Mouse (Mus musculus) CH12.LX (cell line): ENCODE results near the gene Actl6b. TPM values are rescaled to one million over a fixed set of nuclear protein-coding genes. Genes with fewer than 3 reads are reported as not detected.

Experiments
- DNase-seq: peaks from one replicate; pipeline ENCODE4 v3.0.0-alpha.2; 2013; ENCODE audit errors: extremely low read depth
- H3K27ac ChIP-seq: 2 replicates; pipeline ENCODE4 v1.5.1; 2012; ENCODE audit warnings: low read depth, mild to moderate bottlenecking, control low read depth, moderate library complexity; ENCODE audit not compliant: insufficient read depth
- H3K27me3 ChIP-seq: replicated peaks from 2 replicates; pipeline ENCODE3; 2012; ENCODE audit warnings: inconsistent platforms
- H3K36me3 ChIP-seq, 2 experiments: replicated peaks in 1 of 2; 2 replicates each; pipeline versions ENCODE3 to v1.6.1; 2012; ENCODE audit warnings: inconsistent platforms in 1 of 2, low read length in 1 of 2, mild to moderate bottlenecking in 1 of 2, mixed read lengths in 1 of 2, moderate library complexity in 1 of 2; ENCODE audit not compliant: control insufficient read depth in 1 of 2, insufficient read depth in 1 of 2
- H3K4me1 ChIP-seq, 2 experiments: 2 replicates each; pipeline ENCODE4 v1.6.1; 2012; ENCODE audit warnings: inconsistent platforms in 1 of 2, moderate library complexity in 1 of 2; ENCODE audit not compliant: insufficient read depth in 2 of 2, control insufficient read depth in 1 of 2
- H3K4me2 ChIP-seq: 2 replicates; pipeline ENCODE4 v1.6.1; 2012; ENCODE audit warnings: low read depth, mild to moderate bottlenecking, control low read depth; ENCODE audit not compliant: poor library complexity, insufficient read depth, severe bottlenecking
- H3K4me3 ChIP-seq, 3 experiments: fragments of 150-350 bp in 1 of 3; sonication (generic) in 1 of 3; replicated peaks in 1 of 3; 2 replicates each; pipeline versions ENCODE3 to v1.5.1; 2011 to 2012; ENCODE audit warnings: low read depth in 2 of 3, low read length in 2 of 3, mild to moderate bottlenecking in 2 of 3, moderate library complexity in 2 of 3, control low read depth in 1 of 3, improper control_type of control experiment in 1 of 3, inconsistent platforms in 1 of 3, mixed read lengths in 1 of 3; ENCODE audit not compliant: poor library complexity in 1 of 3
- H3K79me2 ChIP-seq: replicated peaks from 2 replicates; pipeline ENCODE4 v1.6.1; 2012; ENCODE audit warnings: mild to moderate bottlenecking, moderate library complexity; ENCODE audit not compliant: control insufficient read depth, poor library complexity, insufficient read depth, severe bottlenecking; ENCODE audit errors: extremely low read depth
- H3K9ac ChIP-seq: 2 replicates; pipeline ENCODE4 v1.6.1; 2012; ENCODE audit warnings: low read depth, mild to moderate bottlenecking, control low read depth, moderate library complexity; ENCODE audit not compliant: insufficient read depth
- H3K9me3 ChIP-seq: replicated peaks from 2 replicates; pipeline ENCODE3; 2012; ENCODE audit warnings: low read length, inconsistent platforms, mixed read lengths
- CHD1 ChIP-seq: IDR thresholded peaks from 2 replicates; pipeline ENCODE4 v1.6.1; 2012; ENCODE audit warnings: low read depth, low read length, improper control_type of control experiment, inconsistent platforms
- CTCF ChIP-seq, 2 experiments: IDR thresholded peaks in 1 of 2; conservative IDR thresholded peaks in 1 of 2; 2 replicates each; pipeline ENCODE4 v1.5.1; 2011 to 2012; ENCODE audit warnings: low read depth in 2 of 2, low read length in 2 of 2, improper control_type of control experiment in 1 of 2, inconsistent platforms in 1 of 2, mild to moderate bottlenecking in 1 of 2, moderate library complexity in 1 of 2
- ELF1 ChIP-seq: IDR thresholded peaks from 2 replicates; pipeline ENCODE4 v1.6.1; 2014; ENCODE audit warnings: low read depth, mild to moderate bottlenecking, inconsistent platforms, low read length, improper control_type of control experiment
- EP300 ChIP-seq: IDR thresholded peaks from 2 replicates; pipeline ENCODE4 v1.6.1; 2011; ENCODE audit warnings: low read length, improper control_type of control experiment
- HCFC1 ChIP-seq: IDR thresholded peaks from 2 replicates; pipeline ENCODE4 v1.6.1; 2012; ENCODE audit warnings: low read depth, mild to moderate bottlenecking, inconsistent platforms, low read length, improper control_type of control experiment
- IRF4 ChIP-seq: IDR thresholded peaks from 2 replicates; pipeline ENCODE4 v1.6.1; 2014; ENCODE audit warnings: low read depth, mild to moderate bottlenecking, inconsistent platforms, low read length, improper control_type of control experiment
- JUND ChIP-seq: conservative IDR thresholded peaks from 2 replicates; pipeline ENCODE4 v1.6.1; 2011; ENCODE audit warnings: low read depth, low read length, improper control_type of control experiment
- KAT2A ChIP-seq: IDR thresholded peaks from 2 replicates; pipeline ENCODE4 v1.6.1; 2012; ENCODE audit warnings: low read length, improper control_type of control experiment, inconsistent platforms; ENCODE audit not compliant: insufficient replicate concordance
- MAX ChIP-seq: IDR thresholded peaks from 2 replicates; pipeline ENCODE4 v1.6.1; 2011; ENCODE audit warnings: low read length, improper control_type of control experiment
- MAZ ChIP-seq: IDR thresholded peaks from 2 replicates; pipeline ENCODE4 v1.6.1; 2012; ENCODE audit warnings: low read depth, mild to moderate bottlenecking, inconsistent platforms, low read length, improper control_type of control experiment, moderate library complexity
- MXI1 ChIP-seq: IDR thresholded peaks from 2 replicates; pipeline ENCODE4 v1.6.1; 2011; ENCODE audit warnings: mild to moderate bottlenecking, low read depth, low read length, improper control_type of control experiment
- NRF1 ChIP-seq: IDR thresholded peaks from 2 replicates; pipeline ENCODE4 v1.6.1; 2014; ENCODE audit warnings: low read depth, mild to moderate bottlenecking, inconsistent platforms, low read length, improper control_type of control experiment, moderate library complexity
- PAX5 ChIP-seq: IDR thresholded peaks from 2 replicates; pipeline ENCODE4 v1.6.1; 2012; ENCODE audit warnings: low read length, inconsistent platforms, mixed read lengths
- POLR2A ChIP-seq: IDR thresholded peaks from 2 replicates; pipeline ENCODE4 v1.6.1; 2011; ENCODE audit warnings: low read depth, mild to moderate bottlenecking, improper control_type of control experiment, low read length
- POLR2AphosphoS2 ChIP-seq: IDR thresholded peaks from 2 replicates; pipeline ENCODE4 v1.6.1; 2011; ENCODE audit warnings: low read depth, low read length, improper control_type of control experiment
- RAD21 ChIP-seq: IDR thresholded peaks from 2 replicates; pipeline ENCODE4 v1.6.1; 2011; ENCODE audit warnings: low read depth, mild to moderate bottlenecking, low read length, improper control_type of control experiment, moderate library complexity
- RCOR1 ChIP-seq: conservative IDR thresholded peaks from 2 replicates; pipeline ENCODE4 v1.6.1; 2012; ENCODE audit warnings: low read depth, mild to moderate bottlenecking, inconsistent platforms, low read length, improper control_type of control experiment
- SIN3A ChIP-seq: IDR thresholded peaks from 2 replicates; pipeline ENCODE4 v1.6.1; 2012; ENCODE audit warnings: low read length, improper control_type of control experiment, inconsistent platforms
- SMC3 ChIP-seq: IDR thresholded peaks from 2 replicates; pipeline ENCODE4 v1.6.1; 2011; ENCODE audit warnings: low read depth, low read length, improper control_type of control experiment
- TBP ChIP-seq: conservative IDR thresholded peaks from 2 replicates; pipeline ENCODE4 v1.6.1; 2011; ENCODE audit warnings: low read depth, low read length, improper control_type of control experiment
- TCF12 ChIP-seq: IDR thresholded peaks from 2 replicates; pipeline ENCODE4 v1.6.1; 2014; ENCODE audit warnings: low read depth, mild to moderate bottlenecking, inconsistent platforms, low read length, improper control_type of control experiment
- UBTF ChIP-seq: IDR thresholded peaks from 2 replicates; pipeline ENCODE4 v1.6.1; 2012; ENCODE audit warnings: low read depth, mild to moderate bottlenecking, inconsistent platforms, low read length, improper control_type of control experiment, moderate library complexity
- USF2 ChIP-seq: conservative IDR thresholded peaks from 2 replicates; pipeline ENCODE4 v1.6.1; 2011; ENCODE audit warnings: low read depth, low read length, improper control_type of control experiment
- ZKSCAN1 ChIP-seq: IDR thresholded peaks from 2 replicates; pipeline ENCODE4 v1.6.1; 2012; ENCODE audit warnings: low read depth, inconsistent platforms, low read length, improper control_type of control experiment, borderline replicate concordance
- ZNF384 ChIP-seq: IDR thresholded peaks from 2 replicates; pipeline ENCODE4 v1.6.1; 2012; ENCODE audit warnings: low read depth, low read length, improper control_type of control experiment, inconsistent platforms
- dilution Hi-C: fragments of 300-500 bp; cut with MboI; formaldehyde crosslinking; loops from 2 replicates; pipeline ENCODE4 v1.14.3; 2020; ENCODE audit warnings: low sequenced_read_pairs; ENCODE audit not compliant: extremely low pct_unique_long_range_greater_than_20kb, extremely low pct_ligation_motif_present
- in situ Hi-C: fragments of 300-500 bp; cut with MboI; formaldehyde crosslinking; loops from 3 replicates; pipeline ENCODE4 v1.14.3; 2019; ENCODE audit warnings: low sequenced_read_pairs, low pct_ligation_motif_present, low pct_unique_long_range_greater_than_20kb, mixed read lengths
- polyA plus RNA-seq: library from polyadenylated mRNA; unstranded; fragments of >175 nt; gene quantifications from 2 replicates; pipeline ENCODE4 v1.2.1, GENCODE M21; 2012; ENCODE audit warnings: low read depth; ENCODE audit not compliant: insufficient read length
- total RNA-seq, 2 experiments: library from RNA; depleted of rRNA; stranded (reverse); fragments of 300-350 nt in 1 of 2; fragments of >200 nt in 1 of 2; gene quantifications; 2 replicates each; pipeline ENCODE4 v1.2.3; 2012 to 2014

The Actl6b gene
- total RNA-seq (2012; rRNA removed) (not detected in 2 replicates), total RNA-seq (2014; rRNA removed) (not detected in 2 replicates), polyA plus RNA-seq (not detected in 2 replicates)

GRCm38 (mm10) chr5:137553411-137553837 is at the start of gene Actl6b:
TSS of gene Actl6b (plus strand) at chr5:137553517.
- H3K36me3 ChIP-seq, result no peaks in the 10 kb centered on the region
- TF ChIP-seq POLR2A (no peak), IRF4 (peak; percentile 18; the same call in 1 of the 2 replicates)
- H3K4me3 ChIP-seq, result no peak within 1 kb of the TSS
- no peaks in the 10 kb centered on the region for H3K79me2 ChIP-seq
- H3K9me3 ChIP-seq, result peaks cover 13% of the 10 kb centered on the region
- H3K4me2 ChIP-seq, result peak within 1 kb of the TSS; percentile 9; the same call in 1 of the 2 replicates
- in situ Hi-C loops (no loop called here), dilution Hi-C loops (no loop called here)
- no peak for DNase-seq
- peaks cover 73% of the 10 kb centered on the region for H3K27me3 ChIP-seq
- peaks cover 0 to 2% of the 10 kb centered on the region in 2 experiments; a peak in 1 of 4 replicates for H3K4me1 ChIP-seq
- H3K9ac ChIP-seq, result no peak within 1 kb of the TSS
- H3K27ac ChIP-seq, result no peak within 1 kb of the TSS

GRCm38 (mm10) chr5:137504041-137504440 is 49.3 kb upstream of the Actl6b start:
- peak; percentile 48 for DNase-seq
- Histone ChIP-seq H3K27ac (no peak overlapping the region), H3K4me1 (peaks cover 2 to 14% of the 10 kb centered on the region in 2 experiments; a peak in 3 of 4 replicates), H3K27me3 (peaks cover 17% of the 10 kb centered on the region), H3K9me3 (peaks cover 3% of the 10 kb centered on the region), H3K9ac (no peak overlapping the region), H3K4me2 (no peak overlapping the region), H3K4me3 (no peak overlapping the region), H3K79me2 (no peaks in the 10 kb centered on the region; the same call in 1 of the 2 replicates), H3K36me3 (peaks cover 0 to 11% of the 10 kb centered on the region in 2 experiments)
- TF ChIP-seq CTCF (conservative IDR thresholded peaks at IDR 0.05 in 1 of 2, IDR thresholded peaks at IDR 0.05 in 1 of 2; ENCODE audit: low read depth in 2 of 2, low read length in 2 of 2), result peak in 1 of 2 experiments; percentile 48; a peak in 3 of 4 replicates
- no peak for TF ChIP-seq MAX
- in situ Hi-C loops, result loop anchor here (25.0 kb wide), 1 partner anchor 258 kb away; no protein-coding TSS in a partner anchor
- dilution Hi-C loops, result no loop called here

GRCm38 (mm10) chr5:137510014-137510501 is 43.3 kb upstream of the Actl6b start:
- H3K4me3 ChIP-seq, result peak overlapping the region; percentile 48 to 76 (median 74)
- H3K27me3 ChIP-seq, result peaks cover 21% of the 10 kb centered on the region
- peaks cover 3 to 27% of the 10 kb centered on the region in 2 experiments; a peak in 3 of 4 replicates for H3K4me1 ChIP-seq
- H3K9me3 ChIP-seq, result peaks cover 3% of the 10 kb centered on the region
- in situ Hi-C loops, result loop anchor here (25.0 kb wide), 1 partner anchor 252 kb away; no protein-coding TSS in a partner anchor
- peak overlapping the region; percentile 95 for H3K9ac ChIP-seq
- H3K4me2 ChIP-seq, result peak overlapping the region; percentile 26; the same call in 1 of the 2 replicates
- no peak overlapping the region for H3K27ac ChIP-seq
- dilution Hi-C loops, result no loop called here
- peaks cover 21% of the 10 kb centered on the region; the same call in 1 of the 2 replicates for H3K79me2 ChIP-seq
- DNase-seq, result peak; percentile 57
- H3K36me3 ChIP-seq, result peaks cover 4 to 25% of the 10 kb centered on the region in 2 experiments
- TF ChIP-seq POLR2A (no peak), POLR2AphosphoS2 (no peak), NRF1 (no peak; the same call in 1 of the 2 replicates), TBP (no peak), RAD21 (no peak), SMC3 (no peak), CHD1 (no peak), ZNF384 (no peak), IRF4 (peak; percentile 33; the same call in 1 of the 2 replicates), MAZ (peak; percentile 95), ZKSCAN1 (peak; percentile 54; the same call in 1 of the 2 replicates), USF2 (peak; percentile 66; the same call in 1 of the 2 replicates), HCFC1 (no peak), SIN3A (no peak), ELF1 (no peak), EP300 (no peak), KAT2A (no peak), RCOR1 (no peak), PAX5 (no peak), UBTF (no peak), TCF12 (0 out of 2 replicates have a peak, but pooled peaks have one; percentile 15), MXI1 (peak; percentile 44), JUND (no peak)
